Mouse (Mus musculus) stomach, postnatal 0 days (tissue): ENCODE results near the gene Duoxa1.

ENCODE experiments used
- CTCF ChIP-seq: IDR thresholded peaks from 2 replicates; pipeline ENCODE4 v1.5.1; 2016; ENCODE audit warnings: antibody characterized with exemption, low read depth, mild to moderate bottlenecking, moderate library complexity
- EP300 ChIP-seq: optimal IDR thresholded peaks from 2 replicates; pipeline ENCODE3; 2016; ENCODE audit warnings: antibody characterized with exemption

GRCm38 (mm10) chr2:122348531-122349131 is 35.1 kb upstream of the Duoxa1 start:
- no peak for TF ChIP-seq EP300
- peak; percentile 83 for TF ChIP-seq CTCF
